Mouse (Mus musculus): ENCODE results near the gene Tmem192. TPM values are rescaled to one million over a fixed set of nuclear protein-coding genes. Genes with fewer than 3 reads are reported as not detected.

Tmem192 gene
- polyA plus RNA-seq, 1 experiment from 2014 or later, result 25.0 TPM

DNA sequence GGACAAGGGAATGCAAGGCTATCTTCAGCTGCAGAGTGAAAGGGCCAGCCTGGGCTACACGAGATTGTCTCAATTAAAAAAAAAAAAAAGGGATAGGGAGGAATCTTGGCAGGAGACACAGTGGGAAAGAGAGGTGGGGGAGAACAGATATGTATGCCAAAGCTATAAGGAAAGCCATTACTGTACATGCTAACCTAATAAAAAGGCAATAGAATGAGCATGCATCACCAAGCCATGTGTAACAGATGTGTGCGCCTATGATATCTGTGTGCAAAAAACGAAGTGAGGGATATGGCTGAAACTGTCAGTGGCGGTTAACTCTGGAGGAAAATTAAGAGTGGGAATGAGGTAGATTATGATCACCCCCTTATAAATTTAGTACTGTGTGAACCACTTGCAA lies 21.2 kb upstream of the Tmem192 start:
- Histone ChIP-seq H3K9me3 (ENCODE audit: control insufficient read depth, low read length) (no peaks in the 10 kb centered on the region), H3K4me2 (ENCODE audit: low read length) (no peak overlapping the region), H3K4me3 (replicated peaks; ENCODE audit: low read length) (no peak overlapping the region), H3K4me1 (replicated peaks; ENCODE audit: control insufficient read depth, insufficient read depth, low read length) (peaks cover 11% of the 10 kb centered on the region), H3K36me3 (ENCODE audit: control insufficient read depth, insufficient read depth) (no peaks in the 10 kb centered on the region), H3K27me3 (replicated peaks; ENCODE audit: control insufficient read depth, insufficient read depth, low read length) (no peaks in the 10 kb centered on the region), H3K9ac (replicated peaks; ENCODE audit: low read depth, low read length) (no peak overlapping the region), H3K27ac (ENCODE audit: low read length) (peak overlapping the region; percentile 55)
- 72% methylated on average over 4 of the region's 4 CpGs for WGBS
- ATAC-seq, result peak; percentile 57

DNA sequence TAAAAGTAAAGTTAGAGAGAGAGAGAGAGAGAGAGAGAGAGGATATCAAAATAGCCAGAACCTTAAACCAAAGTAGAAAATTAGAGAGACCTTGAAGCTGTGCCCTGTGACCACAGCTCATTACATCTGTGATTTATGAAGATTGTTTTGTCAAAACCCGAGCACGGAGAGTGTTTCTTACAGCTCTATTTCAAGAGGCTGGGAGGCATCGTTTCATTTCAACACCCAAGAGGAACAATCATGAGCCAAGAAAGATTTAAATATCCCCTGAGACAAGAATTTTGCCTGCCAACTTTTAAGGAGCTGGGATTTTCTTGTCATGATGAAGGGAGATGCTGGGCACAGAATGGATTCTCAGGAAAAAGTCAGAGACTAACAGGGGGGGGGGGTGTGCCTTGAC lies 20.6 kb upstream of the Tmem192 start:
- Histone ChIP-seq H3K4me3 (replicated peaks; ENCODE audit: low read length) (no peak overlapping the region), H3K4me2 (ENCODE audit: low read length) (no peak overlapping the region), H3K9ac (replicated peaks; ENCODE audit: low read depth, low read length) (no peak overlapping the region), H3K27me3 (replicated peaks; ENCODE audit: control insufficient read depth, insufficient read depth, low read length) (no peaks in the 10 kb centered on the region), H3K4me1 (replicated peaks; ENCODE audit: control insufficient read depth, insufficient read depth, low read length) (peaks cover 11% of the 10 kb centered on the region), H3K9me3 (ENCODE audit: control insufficient read depth, low read length) (no peaks in the 10 kb centered on the region), H3K27ac (ENCODE audit: low read length) (peak overlapping the region; percentile 21; the same call in 1 of the 2 replicates), H3K36me3 (ENCODE audit: control insufficient read depth, insufficient read depth) (no peaks in the 10 kb centered on the region)
- 42% methylated on average over 3 of the region's 3 CpGs for WGBS
- peak; percentile 67 for ATAC-seq

DNA sequence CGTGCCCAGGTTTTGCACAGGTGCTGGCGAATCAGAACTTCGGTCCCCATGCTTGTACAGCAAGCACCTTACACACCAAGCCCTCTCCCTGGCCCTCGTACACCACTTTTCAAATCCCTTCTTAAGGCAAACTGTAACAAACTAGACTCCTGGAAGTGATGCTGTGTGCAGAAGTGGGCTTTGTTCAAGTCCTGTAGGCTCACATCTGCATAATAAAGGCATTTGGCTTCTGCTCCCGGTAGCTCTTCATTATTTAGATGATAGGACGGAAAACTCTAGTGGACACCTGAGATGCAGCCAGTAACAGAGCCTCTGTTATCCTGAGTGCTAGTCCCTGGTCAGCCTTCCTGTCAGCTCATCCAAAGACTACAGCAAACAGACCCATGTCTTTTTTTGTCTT lies 18.0 kb upstream of the Tmem192 start:
- no peak overlapping the region for H3K4me2 ChIP-seq (ENCODE audit: low read length)
- no peaks in the 10 kb centered on the region for H3K36me3 ChIP-seq (ENCODE audit: control insufficient read depth, insufficient read depth)
- no peaks in the 10 kb centered on the region for H3K9me3 ChIP-seq (ENCODE audit: control insufficient read depth, low read length)
- 69% methylated on average over 6 of the region's 6 CpGs for WGBS
- ATAC-seq, result no peak
- H3K4me3 ChIP-seq (replicated peaks; ENCODE audit: low read length), result no peak overlapping the region
- H3K4me1 ChIP-seq (replicated peaks; ENCODE audit: control insufficient read depth, insufficient read depth, low read length), result peaks cover 6% of the 10 kb centered on the region; the same call in 1 of the 2 replicates
- H3K27me3 ChIP-seq (replicated peaks; ENCODE audit: control insufficient read depth, insufficient read depth, low read length), result no peaks in the 10 kb centered on the region
- no peak overlapping the region for H3K9ac ChIP-seq (replicated peaks; ENCODE audit: low read depth, low read length)
- H3K27ac ChIP-seq (ENCODE audit: low read length), result no peak overlapping the region

DNA sequence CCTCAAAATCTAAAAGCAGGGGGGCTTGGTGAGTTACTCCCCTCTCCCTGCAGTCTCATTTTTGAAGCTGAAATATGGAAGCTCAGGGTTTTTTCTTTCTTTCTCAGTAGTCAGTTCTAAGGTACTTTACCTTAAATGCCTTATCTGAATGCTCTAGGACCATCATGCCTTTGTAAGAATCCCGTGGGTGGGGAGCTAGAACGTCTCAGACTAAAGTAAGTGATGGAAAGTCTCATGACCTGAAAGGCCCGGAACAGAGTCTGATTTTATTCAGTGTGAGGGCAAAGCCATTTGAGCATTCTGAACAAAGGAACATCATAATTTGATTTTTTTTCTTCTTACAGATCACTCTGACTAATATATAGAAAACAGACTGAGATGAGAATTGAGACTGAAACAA lies 12.0 kb upstream of the Tmem192 start:
- ATAC-seq, result no peak
- no peaks in the 10 kb centered on the region for H3K4me1 ChIP-seq (replicated peaks; ENCODE audit: control insufficient read depth, insufficient read depth, low read length)
- no peaks in the 10 kb centered on the region for H3K27me3 ChIP-seq (replicated peaks; ENCODE audit: control insufficient read depth, insufficient read depth, low read length)
- H3K4me2 ChIP-seq (ENCODE audit: low read length), result no peak overlapping the region
- H3K9ac ChIP-seq (replicated peaks; ENCODE audit: low read depth, low read length), result no peak overlapping the region
- H3K9me3 ChIP-seq (ENCODE audit: control insufficient read depth, low read length), result no peaks in the 10 kb centered on the region
- no peak overlapping the region for H3K27ac ChIP-seq (ENCODE audit: low read length)
- 70% methylated on average over 3 of the region's 3 CpGs for WGBS
- H3K36me3 ChIP-seq (ENCODE audit: control insufficient read depth, insufficient read depth), result no peaks in the 10 kb centered on the region
- H3K4me3 ChIP-seq (replicated peaks; ENCODE audit: low read length), result no peak overlapping the region

DNA sequence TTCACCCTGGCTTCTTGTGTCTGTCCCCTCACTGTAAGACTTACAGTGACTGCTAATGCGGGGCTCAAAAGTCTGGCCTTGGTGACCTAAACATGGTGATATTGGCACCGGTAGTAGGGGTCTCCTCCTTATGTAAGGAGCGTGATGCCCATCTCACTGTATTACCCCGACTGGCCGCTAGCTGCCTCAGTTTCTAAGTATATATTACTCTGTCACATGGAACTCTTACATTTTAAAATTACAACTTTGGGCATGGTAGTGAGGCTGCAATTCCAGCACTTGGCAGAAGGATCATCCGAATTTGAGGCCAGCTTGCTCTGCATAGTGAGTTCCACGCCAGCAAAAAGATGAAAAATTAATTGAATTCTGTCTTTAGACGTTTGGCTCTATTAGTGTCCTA lies 6.0 kb upstream of the Tmem192 start:
- Histone ChIP-seq H3K27me3 (replicated peaks; ENCODE audit: control insufficient read depth, insufficient read depth, low read length) (peaks cover 2% of the 10 kb centered on the region; the same call in 1 of the 2 replicates), H3K9ac (replicated peaks; ENCODE audit: low read depth, low read length) (no peak overlapping the region), H3K4me2 (ENCODE audit: low read length) (no peak overlapping the region), H3K27ac (ENCODE audit: low read length) (no peak overlapping the region), H3K4me1 (replicated peaks; ENCODE audit: control insufficient read depth, insufficient read depth, low read length) (peaks cover 3% of the 10 kb centered on the region), H3K36me3 (ENCODE audit: control insufficient read depth, insufficient read depth) (no peaks in the 10 kb centered on the region), H3K4me3 (replicated peaks; ENCODE audit: low read length) (no peak overlapping the region), H3K9me3 (ENCODE audit: control insufficient read depth, low read length) (no peaks in the 10 kb centered on the region)
- 73% methylated on average over 8 of the region's 8 CpGs for WGBS
- ATAC-seq, result peak; percentile 49

DNA sequence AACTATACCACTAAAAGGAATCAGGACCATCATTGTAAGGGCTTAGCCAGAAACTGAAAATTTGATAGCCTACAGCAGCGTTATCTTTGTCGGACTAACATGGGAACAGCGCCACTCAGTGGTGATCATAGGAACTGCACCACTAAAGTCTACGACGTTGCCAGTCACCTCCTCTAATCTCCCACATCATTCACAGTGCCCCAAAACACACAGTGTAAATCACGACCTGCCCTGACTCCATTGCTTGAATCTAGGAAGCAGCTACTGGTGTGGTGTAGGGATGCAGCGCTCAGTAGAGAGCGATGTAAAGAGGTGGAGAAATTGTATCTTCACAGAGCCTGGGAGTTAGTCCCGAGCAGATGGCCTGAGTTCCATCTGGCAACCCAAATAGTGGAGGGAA lies 5.5 kb upstream of the Tmem192 start:
- Histone ChIP-seq H3K27me3 (replicated peaks; ENCODE audit: control insufficient read depth, insufficient read depth, low read length) (peaks cover 2% of the 10 kb centered on the region; the same call in 1 of the 2 replicates), H3K9me3 (ENCODE audit: control insufficient read depth, low read length) (no peaks in the 10 kb centered on the region), H3K4me3 (replicated peaks; ENCODE audit: low read length) (no peak overlapping the region), H3K9ac (replicated peaks; ENCODE audit: low read depth, low read length) (no peak overlapping the region), H3K27ac (ENCODE audit: low read length) (no peak overlapping the region), H3K36me3 (ENCODE audit: control insufficient read depth, insufficient read depth) (no peaks in the 10 kb centered on the region), H3K4me1 (replicated peaks; ENCODE audit: control insufficient read depth, insufficient read depth, low read length) (peaks cover 3% of the 10 kb centered on the region), H3K4me2 (ENCODE audit: low read length) (no peak overlapping the region)
- WGBS, result 10% methylated on average over 9 of the region's 9 CpGs
- peak; percentile 70 for ATAC-seq

DNA sequence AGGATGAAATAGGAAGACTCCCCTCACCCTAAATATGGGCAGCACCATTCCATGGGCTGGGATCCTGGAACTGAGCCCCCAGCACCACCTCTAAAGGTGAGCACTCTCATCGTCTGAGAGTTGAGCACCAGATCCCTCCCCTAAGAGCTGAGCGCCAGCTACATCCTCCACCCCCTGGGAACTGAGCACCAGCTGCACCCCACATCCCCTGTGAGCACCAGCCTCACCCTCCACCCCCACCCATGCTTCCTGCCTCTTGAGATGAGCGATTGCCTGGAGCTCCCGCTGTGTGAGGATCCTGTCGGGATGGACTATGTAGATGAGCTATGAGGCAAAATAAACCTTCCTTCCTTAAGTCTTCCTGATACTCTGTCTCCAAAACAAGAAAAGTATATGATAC lies 4.0 kb upstream of the Tmem192 start:
- H3K36me3 ChIP-seq (ENCODE audit: control insufficient read depth, insufficient read depth), result no peaks in the 10 kb centered on the region
- H3K4me2 ChIP-seq (ENCODE audit: low read length), result no peak overlapping the region
- peaks cover 3% of the 10 kb centered on the region for H3K4me1 ChIP-seq (replicated peaks; ENCODE audit: control insufficient read depth, insufficient read depth, low read length)
- no peak for ATAC-seq
- 17% methylated on average over 5 of the region's 5 CpGs for WGBS
- no peak overlapping the region for H3K27ac ChIP-seq (ENCODE audit: low read length)
- H3K9ac ChIP-seq (replicated peaks; ENCODE audit: low read depth, low read length), result no peak overlapping the region
- peaks cover 2% of the 10 kb centered on the region; the same call in 1 of the 2 replicates for H3K27me3 ChIP-seq (replicated peaks; ENCODE audit: control insufficient read depth, insufficient read depth, low read length)
- no peaks in the 10 kb centered on the region for H3K9me3 ChIP-seq (ENCODE audit: control insufficient read depth, low read length)
- no peak overlapping the region for H3K4me3 ChIP-seq (replicated peaks; ENCODE audit: low read length)

DNA sequence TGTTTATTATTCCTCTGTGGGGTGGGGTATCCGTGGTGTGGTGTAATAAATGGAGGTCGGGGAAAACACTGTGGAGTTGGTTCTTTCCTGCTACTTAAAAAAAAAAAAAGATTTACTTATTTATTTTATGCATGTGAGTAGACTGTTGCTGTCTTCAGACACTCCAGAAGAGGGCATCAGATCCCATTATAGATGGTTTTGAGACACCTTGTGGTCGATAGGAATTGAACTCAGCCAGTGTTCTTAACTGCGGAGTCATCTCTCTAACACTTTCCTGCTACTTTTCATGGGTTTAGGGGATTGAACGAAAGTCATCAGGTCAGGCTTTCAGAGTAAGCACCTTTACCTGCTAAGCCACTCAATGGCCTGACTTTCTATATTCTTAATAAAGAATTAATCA lies 2.2 kb upstream of the Tmem192 start:
- peaks cover 7% of the 10 kb centered on the region for H3K4me1 ChIP-seq (replicated peaks; ENCODE audit: control insufficient read depth, insufficient read depth, low read length)
- H3K27me3 ChIP-seq (replicated peaks; ENCODE audit: control insufficient read depth, insufficient read depth, low read length), result peaks cover 2% of the 10 kb centered on the region; the same call in 1 of the 2 replicates
- ATAC-seq, result no peak
- H3K36me3 ChIP-seq (ENCODE audit: control insufficient read depth, insufficient read depth), result no peaks in the 10 kb centered on the region
- H3K4me2 ChIP-seq (ENCODE audit: low read length), result no peak overlapping the region
- H3K4me3 ChIP-seq (replicated peaks; ENCODE audit: low read length), result no peak overlapping the region
- no peaks in the 10 kb centered on the region for H3K9me3 ChIP-seq (ENCODE audit: control insufficient read depth, low read length)
- no peak overlapping the region for H3K27ac ChIP-seq (ENCODE audit: low read length)
- H3K9ac ChIP-seq (replicated peaks; ENCODE audit: low read depth, low read length), result no peak overlapping the region
- WGBS, result 32% methylated on average over 5 of the region's 5 CpGs

DNA sequence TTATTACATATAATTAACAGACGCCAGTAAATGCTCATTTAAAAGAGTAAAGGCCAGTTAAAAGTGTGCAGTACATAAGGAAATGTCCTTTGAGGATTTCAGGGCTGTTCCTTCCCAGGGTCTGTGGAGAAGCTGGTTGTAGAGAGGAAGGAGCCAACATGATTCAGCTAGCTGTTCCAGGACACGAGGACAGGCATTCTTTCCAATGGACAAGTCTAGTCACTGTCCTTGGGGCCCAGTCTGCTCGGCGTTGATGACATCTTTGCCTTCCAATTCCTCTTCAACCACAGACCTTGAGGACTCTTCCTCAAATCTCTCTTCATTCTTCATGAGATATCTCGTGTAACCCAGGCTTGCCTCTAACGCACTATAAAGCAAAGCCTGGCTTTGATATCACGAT lies 1.4 kb upstream of the Tmem192 start:
- no peak for ATAC-seq
- Histone ChIP-seq H3K9me3 (ENCODE audit: control insufficient read depth, low read length) (no peaks in the 10 kb centered on the region; the same call in 1 of the 2 replicates), H3K36me3 (ENCODE audit: control insufficient read depth, insufficient read depth) (no peaks in the 10 kb centered on the region), H3K27me3 (replicated peaks; ENCODE audit: control insufficient read depth, insufficient read depth, low read length) (peaks cover 2% of the 10 kb centered on the region; the same call in 1 of the 2 replicates), H3K9ac (replicated peaks; ENCODE audit: low read depth, low read length) (no peak overlapping the region), H3K4me2 (ENCODE audit: low read length) (no peak overlapping the region), H3K4me1 (replicated peaks; ENCODE audit: control insufficient read depth, insufficient read depth, low read length) (peaks cover 7% of the 10 kb centered on the region), H3K4me3 (replicated peaks; ENCODE audit: low read length) (no peak overlapping the region), H3K27ac (ENCODE audit: low read length) (no peak overlapping the region)
- WGBS, result 83% methylated on average over 7 of the region's 7 CpGs

DNA sequence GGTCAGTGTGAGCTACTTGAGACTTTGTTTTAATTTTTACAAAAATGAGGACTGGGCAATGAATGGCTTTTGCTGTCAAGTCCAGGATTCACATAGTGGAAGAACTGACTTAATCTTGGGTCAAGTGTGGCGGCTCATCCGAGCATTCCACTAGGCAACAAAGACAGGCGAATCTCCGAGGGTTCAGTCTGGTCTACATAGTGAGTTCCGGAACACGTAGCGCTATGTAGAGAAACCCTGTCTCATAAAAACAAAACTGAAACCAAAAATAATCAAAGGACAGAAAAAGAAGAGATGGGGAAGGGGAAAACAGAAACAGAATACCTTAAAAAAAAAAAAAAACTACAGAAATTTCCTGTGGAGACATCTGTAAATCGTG lies 555 bp upstream of the Tmem192 start:
- ATAC-seq, result no peak
- Histone ChIP-seq H3K9me3 (ENCODE audit: control insufficient read depth, low read length) (no peaks in the 10 kb centered on the region; the same call in 1 of the 2 replicates), H3K4me2 (ENCODE audit: low read length) (0 out of 2 replicates have a peak overlapping the region, but pooled peaks have one; percentile 19), H3K4me3 (replicated peaks; ENCODE audit: low read length) (no peak overlapping the region), H3K36me3 (ENCODE audit: control insufficient read depth, insufficient read depth) (no peaks in the 10 kb centered on the region), H3K27me3 (replicated peaks; ENCODE audit: control insufficient read depth, insufficient read depth, low read length) (peaks cover 2% of the 10 kb centered on the region; the same call in 1 of the 2 replicates), H3K9ac (replicated peaks; ENCODE audit: low read depth, low read length) (no peak overlapping the region), H3K4me1 (replicated peaks; ENCODE audit: control insufficient read depth, insufficient read depth, low read length) (peaks cover 7% of the 10 kb centered on the region), H3K27ac (ENCODE audit: low read length) (no peak overlapping the region)
- WGBS, result 58% methylated on average over 8 of the region's 8 CpGs
